Mouse (Mus musculus) liver, embryonic 13.5 days (tissue): ENCODE data around the gene Nup107. TPM values are rescaled to one million over a fixed set of nuclear protein-coding genes. Genes with fewer than 3 reads are reported as not detected.

ENCODE experiments used
- ATAC-seq: fragments of 200-750 bp; cut with Nextera tagmentation; 2 replicates; pipeline ENCODE4 v1.8.0; 2017; ENCODE audit warnings: low read depth, mild to moderate bottlenecking, moderate number of reproducible peaks, moderate library complexity
- DNase-seq: peaks from one replicate; pipeline ENCODE4 v3.0.0; 2022
- H3K27ac ChIP-seq: fragments of 300-500 bp; sonication (generic); 2 replicates; pipeline ENCODE4 v1.5.1; 2015; ENCODE audit warnings: moderate library complexity, mild to moderate bottlenecking, inconsistent platforms
- H3K27me3 ChIP-seq: fragments of 300-500 bp; sonication (generic); 2 replicates; pipeline ENCODE4 v1.6.1; 2015; ENCODE audit warnings: mild to moderate bottlenecking, inconsistent platforms
- H3K36me3 ChIP-seq: fragments of 300-500 bp; sonication (generic); 2 replicates; pipeline ENCODE4 v1.6.1; 2015; ENCODE audit warnings: mild to moderate bottlenecking, inconsistent platforms
- H3K4me1 ChIP-seq: fragments of 300-500 bp; sonication (generic); replicated peaks from 2 replicates; pipeline ENCODE4 v1.6.1; 2015; ENCODE audit warnings: inconsistent platforms
- H3K4me2 ChIP-seq: fragments of 300-500 bp; sonication (generic); 2 replicates; pipeline ENCODE4 v1.6.1; 2015; ENCODE audit warnings: inconsistent platforms, mild to moderate bottlenecking, moderate library complexity
- H3K4me3 ChIP-seq: fragments of 300-500 bp; sonication (generic); replicated peaks from 2 replicates; pipeline ENCODE4 v1.5.1; 2015; ENCODE audit warnings: mild to moderate bottlenecking, inconsistent platforms
- H3K9ac ChIP-seq: fragments of 300-500 bp; sonication (generic); 2 replicates; pipeline ENCODE4 v1.6.1; 2015; ENCODE audit warnings: mild to moderate bottlenecking, inconsistent platforms
- H3K9me3 ChIP-seq: fragments of 300-500 bp; sonication (generic); replicated peaks from 2 replicates; pipeline ENCODE4 v1.6.1; 2016; ENCODE audit warnings: inconsistent platforms
- WGBS: fragments of 180-500 bp; shearing (Covaris S2); methylation state at CpG from one replicate; pipeline ENCODE4 v1.1.7; 2015; ENCODE audit not compliant: insufficient replicate concordance; 5-methylcytosine and 5-hydroxymethylcytosine counted together
- polyA plus RNA-seq: library from polyadenylated mRNA; unstranded; fragments of >200 nt; fragmentation: Nextera tagmentation; extraction: Ambion mirVana; gene quantifications from 2 replicates; pipeline ENCODE4 v1.2.1, GENCODE M21; 2015

Gene Nup107
- polyA plus RNA-seq, 1 experiment from 2014 or later = 54.8 TPM

DNA sequence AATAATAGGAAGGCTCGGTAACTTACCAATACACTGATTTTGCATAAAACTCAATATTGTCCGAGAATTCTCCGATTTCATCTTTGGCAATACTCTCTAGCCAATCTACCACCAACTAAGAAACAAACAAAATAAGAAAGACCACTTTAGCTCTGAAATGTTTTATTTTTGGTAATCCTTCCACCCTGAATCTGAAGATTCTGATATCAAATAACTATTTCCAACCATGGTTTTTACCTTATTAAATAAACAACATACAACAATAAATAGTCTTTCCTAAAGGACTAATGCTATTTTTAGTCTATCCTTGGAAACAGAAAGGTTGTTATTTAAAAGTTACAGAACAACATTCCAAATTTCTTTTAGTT is 15.4 kb downstream of the Nup107 start:
- WGBS = 92% methylated on average over 3 of the region's 3 CpGs
- Histone ChIP-seq H3K27me3 (no peaks in the 10 kb centered on the region), H3K9ac (no peak overlapping the region), H3K27ac (no peak overlapping the region), H3K36me3 (peaks cover 90% of the 10 kb centered on the region), H3K4me1 (no peaks in the 10 kb centered on the region), H3K4me3 (no peak overlapping the region), H3K9me3 (no peaks in the 10 kb centered on the region), H3K4me2 (no peak overlapping the region)
- ATAC-seq (no peak), DNase-seq (no peak)

DNA sequence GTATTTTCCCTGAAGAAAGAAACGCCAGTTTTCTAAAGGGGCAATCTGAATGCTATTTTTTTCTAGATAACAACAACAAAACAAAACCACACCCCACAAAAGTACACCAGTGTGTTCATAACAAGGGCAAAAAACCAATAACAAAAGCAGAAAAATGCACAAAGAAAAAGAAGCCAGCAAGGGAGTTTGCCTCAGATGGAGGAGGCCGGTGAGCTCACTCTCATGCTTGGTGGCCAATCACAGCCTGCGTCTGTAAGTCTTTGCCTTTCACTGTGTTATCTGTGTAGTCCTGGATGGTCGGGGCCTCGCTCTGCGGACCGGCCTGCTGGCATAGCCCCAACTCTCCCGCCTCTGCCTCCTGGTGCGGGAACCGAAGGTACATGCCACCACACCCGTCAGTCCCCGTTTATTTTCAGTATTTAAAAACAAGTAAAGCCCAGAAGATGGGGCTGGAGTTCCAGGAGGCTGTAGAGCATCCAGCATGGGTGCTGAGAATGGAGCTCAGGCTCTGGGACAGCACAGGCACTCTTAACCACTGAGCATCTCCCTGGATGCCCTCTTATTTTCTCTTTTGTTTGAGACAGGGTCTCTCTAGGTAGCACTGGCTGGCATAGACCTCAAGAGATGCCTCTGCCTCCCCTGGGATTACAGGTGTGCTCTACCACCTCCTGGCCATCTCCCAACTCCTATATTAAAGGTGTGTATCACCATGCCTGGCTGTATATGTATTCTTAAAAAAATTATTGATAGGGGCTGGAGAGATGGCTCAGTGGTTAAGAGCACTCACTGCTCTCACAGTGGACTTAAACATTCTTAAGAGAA is 16.0 kb downstream of the Nup107 start:
- H3K27ac ChIP-seq = no peak overlapping the region
- H3K9ac ChIP-seq = no peak overlapping the region
- peaks cover 89% of the 10 kb centered on the region for H3K36me3 ChIP-seq
- ATAC-seq = no peak
- no peak overlapping the region for H3K4me3 ChIP-seq
- no peaks in the 10 kb centered on the region for H3K4me1 ChIP-seq
- H3K4me2 ChIP-seq = no peak overlapping the region
- DNase-seq = no peak
- WGBS = 70% methylated on average over 12 of the region's 12 CpGs
- H3K27me3 ChIP-seq = no peaks in the 10 kb centered on the region
- H3K9me3 ChIP-seq = no peaks in the 10 kb centered on the region

DNA sequence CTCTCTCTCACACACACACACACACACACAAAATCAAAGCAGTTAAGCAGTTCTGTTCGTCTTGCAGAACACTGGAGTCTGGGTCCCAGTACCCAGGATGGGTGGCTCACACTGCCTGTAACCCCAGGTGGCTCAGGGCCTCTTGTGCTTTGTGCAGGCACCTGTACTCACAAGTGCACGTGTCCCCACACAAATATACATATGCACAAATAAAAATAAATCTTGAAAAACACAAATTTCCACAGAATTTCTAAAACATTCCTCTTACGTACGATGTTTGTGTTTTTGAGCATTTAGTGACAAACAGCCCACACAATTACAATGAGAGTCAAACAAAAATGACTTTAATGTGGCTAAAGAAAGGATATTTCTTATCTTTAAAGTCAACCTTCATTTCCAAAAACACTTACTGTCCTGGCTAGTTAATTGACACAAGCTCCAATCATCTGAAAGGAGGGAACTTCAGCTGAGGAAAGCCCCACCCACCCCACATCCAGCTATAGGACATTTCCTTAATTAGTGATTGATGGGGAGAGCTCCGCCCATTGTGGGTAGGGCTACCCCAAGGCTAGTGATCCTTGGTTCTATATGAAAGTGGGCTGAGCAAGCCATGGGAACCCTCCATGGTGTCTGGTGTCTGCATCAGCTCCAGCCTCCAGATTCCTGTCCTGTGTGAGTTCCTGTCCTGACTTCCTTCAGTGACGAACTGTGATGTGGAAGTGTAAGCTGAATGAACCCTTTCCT is 16.9 kb downstream of the Nup107 start:
- DNase-seq = no peak
- no peak for ATAC-seq
- Histone ChIP-seq H3K4me1 (no peaks in the 10 kb centered on the region), H3K4me2 (no peak overlapping the region), H3K9me3 (no peaks in the 10 kb centered on the region), H3K27ac (no peak overlapping the region), H3K9ac (no peak overlapping the region), H3K27me3 (no peaks in the 10 kb centered on the region), H3K4me3 (no peak overlapping the region), H3K36me3 (peaks cover 89% of the 10 kb centered on the region)
- 80% methylated on average over 6 of the region's 6 CpGs for WGBS

DNA sequence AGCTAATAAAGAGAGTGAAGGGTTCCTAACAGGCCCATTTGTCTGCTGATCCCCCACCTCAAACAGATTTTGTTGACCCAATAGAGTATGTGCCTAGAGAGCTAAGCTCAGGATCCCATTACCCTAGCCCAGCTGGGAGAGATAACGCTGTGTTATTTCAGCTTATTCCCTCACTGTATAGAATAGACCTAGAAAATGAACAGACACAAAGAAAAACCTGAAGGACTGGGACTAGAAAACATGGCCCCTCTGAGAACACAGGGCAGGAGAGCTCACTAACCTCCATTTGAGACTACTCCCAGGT is 17.7 kb downstream of the Nup107 start:
- Histone ChIP-seq H3K36me3 (peaks cover 91% of the 10 kb centered on the region), H3K9ac (no peak overlapping the region), H3K4me2 (no peak overlapping the region), H3K4me3 (no peak overlapping the region), H3K27ac (no peak overlapping the region), H3K9me3 (no peaks in the 10 kb centered on the region), H3K27me3 (no peaks in the 10 kb centered on the region), H3K4me1 (no peaks in the 10 kb centered on the region)
- DNase-seq (no peak), ATAC-seq (no peak)
- WGBS = 89% methylated on average over 1 of the region's 1 CpGs

DNA sequence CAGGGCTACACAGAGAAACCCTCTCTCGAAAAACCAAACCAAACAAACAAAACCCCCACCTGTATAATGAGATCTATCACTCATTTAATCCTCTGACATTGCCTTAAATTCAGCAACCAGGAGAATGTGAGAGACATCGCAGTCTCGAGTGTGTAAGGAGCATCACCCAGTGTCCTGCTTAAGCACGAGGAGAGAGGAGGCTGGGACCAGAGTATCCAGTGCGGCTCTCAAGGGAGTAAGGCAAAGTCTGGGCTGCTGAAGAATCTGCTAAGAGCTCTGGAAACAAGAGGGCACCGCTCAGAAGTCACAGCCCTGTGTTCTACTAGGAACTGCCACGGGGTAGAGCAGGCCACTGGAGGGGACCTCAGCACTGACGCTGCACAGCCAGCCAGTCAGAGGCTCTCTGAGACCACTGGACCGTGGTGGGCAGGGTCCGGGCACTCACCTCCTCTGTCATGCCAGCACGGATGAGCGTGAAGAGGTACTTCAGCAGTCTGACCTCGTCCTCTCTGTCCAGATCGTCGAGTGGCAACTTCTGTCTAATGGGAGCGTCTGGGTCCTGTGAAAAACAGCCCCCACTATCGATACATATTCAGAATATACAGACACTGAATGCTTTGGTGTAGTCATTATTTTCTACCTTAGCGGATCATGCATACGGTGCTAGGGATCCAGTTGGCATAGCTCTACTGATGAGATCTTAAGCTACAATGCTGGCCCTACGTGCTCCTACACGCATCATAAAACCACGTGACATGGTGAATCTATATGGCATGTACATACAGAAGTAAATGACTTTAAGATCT is 18.3 kb downstream of the Nup107 start:
- Histone ChIP-seq H3K4me2 (no peak overlapping the region), H3K36me3 (peaks cover 95% of the 10 kb centered on the region), H3K4me3 (no peak overlapping the region), H3K27ac (no peak overlapping the region), H3K4me1 (no peaks in the 10 kb centered on the region), H3K9ac (no peak overlapping the region), H3K27me3 (no peaks in the 10 kb centered on the region), H3K9me3 (no peaks in the 10 kb centered on the region)
- 92% methylated on average over 22 of the region's 22 CpGs for WGBS
- ATAC-seq (no peak), DNase-seq (no peak)

DNA sequence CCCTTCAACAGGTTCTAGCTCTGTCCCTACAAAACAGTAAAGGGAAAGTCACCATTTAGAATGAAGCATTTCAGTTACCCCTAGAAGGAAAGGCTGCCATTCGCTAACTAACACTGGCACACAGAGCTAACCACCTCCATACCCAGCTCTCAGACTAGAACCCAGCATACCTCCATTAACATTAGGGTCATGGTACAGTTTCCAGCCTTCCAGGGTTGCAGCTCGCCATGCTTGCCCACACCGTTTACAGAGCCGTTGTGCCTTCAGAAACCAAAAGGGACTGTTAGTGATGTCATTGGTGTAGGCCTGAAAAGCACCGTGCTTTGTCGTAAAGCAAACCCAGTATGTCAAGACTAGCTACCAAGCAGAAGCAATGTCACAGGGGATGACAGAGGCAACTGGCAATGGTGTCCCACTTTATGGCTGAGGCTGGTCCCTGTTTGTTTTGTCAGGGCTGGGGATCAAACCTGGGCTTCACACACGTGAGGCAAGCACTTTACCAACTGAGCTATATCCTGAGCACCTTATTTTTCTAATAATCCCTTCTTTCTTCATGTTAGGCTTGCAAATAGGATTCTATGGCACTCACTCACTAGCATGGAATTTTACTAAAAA is 19.3 kb downstream of the Nup107 start:
- no peak overlapping the region for H3K27ac ChIP-seq
- H3K4me2 ChIP-seq = no peak overlapping the region
- DNase-seq (no peak), ATAC-seq (no peak)
- 87% methylated on average over 7 of the region's 7 CpGs for WGBS
- H3K9ac ChIP-seq = no peak overlapping the region
- no peaks in the 10 kb centered on the region for H3K27me3 ChIP-seq
- peaks cover 90% of the 10 kb centered on the region for H3K36me3 ChIP-seq
- no peaks in the 10 kb centered on the region for H3K4me1 ChIP-seq
- H3K9me3 ChIP-seq = no peaks in the 10 kb centered on the region
- H3K4me3 ChIP-seq = no peak overlapping the region

DNA sequence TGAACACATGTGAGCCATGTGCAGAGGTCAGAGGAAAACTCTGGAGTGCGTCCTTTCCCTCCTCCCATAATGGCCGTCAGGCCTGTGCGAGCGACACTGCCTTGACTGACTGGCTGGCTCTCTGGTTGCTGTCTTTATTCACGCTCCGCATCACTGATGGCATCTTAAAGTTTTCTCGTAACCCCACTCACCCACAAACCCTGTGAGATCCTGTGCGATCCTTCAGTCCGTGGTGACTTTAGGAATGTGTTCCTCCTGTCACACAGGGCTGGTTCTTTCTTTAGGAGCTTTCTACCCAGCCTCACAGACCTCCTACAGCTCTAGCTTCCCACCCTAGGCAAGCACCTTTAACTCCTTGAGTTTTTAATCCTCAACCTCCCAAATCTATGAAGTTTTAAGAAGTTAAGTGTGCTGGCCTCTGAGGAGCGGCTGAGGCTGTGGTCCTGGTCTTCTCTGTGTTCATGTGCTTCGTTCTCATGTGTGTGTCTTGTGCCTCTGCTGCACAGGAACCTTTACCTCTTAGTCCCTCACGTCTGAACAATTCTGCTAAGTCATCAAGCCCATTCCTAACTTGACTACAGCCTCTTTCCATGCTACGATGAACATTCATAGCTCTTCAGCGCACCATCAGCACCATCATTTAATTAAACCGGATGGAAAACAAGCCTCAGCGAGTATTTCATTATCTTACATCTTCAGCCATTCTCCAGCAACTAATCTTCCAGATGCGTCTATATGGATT is 20.0 kb downstream of the Nup107 start:
- no peak overlapping the region for H3K27ac ChIP-seq
- H3K4me3 ChIP-seq = no peak overlapping the region
- no peak overlapping the region for H3K4me2 ChIP-seq
- H3K27me3 ChIP-seq = no peaks in the 10 kb centered on the region
- ATAC-seq (no peak), DNase-seq (no peak)
- H3K4me1 ChIP-seq = no peaks in the 10 kb centered on the region
- H3K9ac ChIP-seq = no peak overlapping the region
- peaks cover 90% of the 10 kb centered on the region for H3K36me3 ChIP-seq
- WGBS = 90% methylated on average over 17 of the region's 17 CpGs
- no peaks in the 10 kb centered on the region for H3K9me3 ChIP-seq

DNA sequence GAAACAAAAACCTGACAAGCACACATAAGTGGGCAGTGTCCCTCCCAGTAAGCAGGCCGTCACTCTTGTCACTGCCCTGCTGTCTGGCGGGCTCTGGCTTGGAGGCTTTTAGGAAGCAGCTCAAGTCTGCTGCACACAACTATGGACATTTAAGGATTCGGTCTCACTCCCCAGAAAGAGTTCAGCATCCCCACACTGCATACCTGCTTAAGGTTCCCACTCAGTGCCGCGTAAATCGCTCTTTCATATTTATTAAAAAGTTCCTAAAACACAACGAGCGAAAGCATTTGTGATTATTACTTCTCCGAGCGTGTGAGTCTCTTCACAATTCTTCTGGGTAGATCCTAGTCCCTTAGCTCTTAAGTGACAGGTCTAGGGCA is 21.4 kb downstream of the Nup107 start:
- ATAC-seq (no peak), DNase-seq (no peak)
- no peak overlapping the region for H3K4me2 ChIP-seq
- peaks cover 92% of the 10 kb centered on the region for H3K36me3 ChIP-seq
- WGBS = 90% methylated on average over 10 of the region's 10 CpGs
- no peaks in the 10 kb centered on the region for H3K4me1 ChIP-seq
- H3K27ac ChIP-seq = no peak overlapping the region
- no peaks in the 10 kb centered on the region for H3K9me3 ChIP-seq
- H3K27me3 ChIP-seq = no peaks in the 10 kb centered on the region
- H3K9ac ChIP-seq = no peak overlapping the region
- H3K4me3 ChIP-seq = no peak overlapping the region

DNA sequence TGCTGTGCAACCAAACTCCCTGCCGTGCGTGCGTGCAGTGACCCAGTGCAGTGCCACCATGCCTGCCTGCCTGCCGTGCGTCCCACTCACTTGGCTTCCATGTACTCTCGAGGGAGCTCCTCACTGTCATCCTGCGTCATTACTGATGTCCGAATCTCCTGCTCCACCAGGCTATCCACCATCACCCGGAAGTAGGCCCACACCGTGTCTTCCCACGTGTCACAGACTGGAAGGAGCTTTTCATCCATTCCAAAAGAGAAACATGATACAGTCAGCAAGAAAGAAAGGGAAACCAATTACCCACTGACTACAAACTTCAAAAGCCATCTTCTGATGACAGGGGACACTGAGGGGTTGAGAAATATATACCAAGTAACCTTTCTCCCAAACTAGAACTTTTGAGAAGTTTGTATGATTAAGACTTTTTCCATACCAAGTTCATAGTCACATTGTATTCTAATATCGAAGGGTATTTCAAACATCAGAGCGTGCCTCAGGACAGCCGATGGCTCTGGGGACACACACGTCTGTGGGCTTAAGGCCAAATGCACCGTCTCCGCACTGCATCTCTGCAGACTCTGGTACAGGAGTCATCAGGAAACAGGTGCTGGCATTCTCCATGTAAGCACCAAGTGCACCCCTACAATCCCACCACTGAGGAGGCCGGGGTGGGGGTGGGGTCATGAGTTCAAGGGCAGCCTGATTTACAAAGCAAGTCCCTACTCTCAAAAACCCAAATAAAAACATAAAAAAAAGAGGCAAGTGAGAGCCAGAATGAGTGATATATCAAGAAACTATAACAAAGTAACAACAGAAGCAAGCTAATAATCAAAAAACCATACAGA is 22.0 kb downstream of the Nup107 start:
- H3K9me3 ChIP-seq = no peaks in the 10 kb centered on the region
- 89% methylated on average over 18 of the region's 18 CpGs for WGBS
- H3K4me1 ChIP-seq = no peaks in the 10 kb centered on the region
- H3K4me3 ChIP-seq = no peak overlapping the region
- ATAC-seq (no peak), DNase-seq (no peak)
- no peak overlapping the region for H3K4me2 ChIP-seq
- no peak overlapping the region for H3K9ac ChIP-seq
- H3K27me3 ChIP-seq = no peaks in the 10 kb centered on the region
- H3K27ac ChIP-seq = no peak overlapping the region
- H3K36me3 ChIP-seq = peaks cover 92% of the 10 kb centered on the region

DNA sequence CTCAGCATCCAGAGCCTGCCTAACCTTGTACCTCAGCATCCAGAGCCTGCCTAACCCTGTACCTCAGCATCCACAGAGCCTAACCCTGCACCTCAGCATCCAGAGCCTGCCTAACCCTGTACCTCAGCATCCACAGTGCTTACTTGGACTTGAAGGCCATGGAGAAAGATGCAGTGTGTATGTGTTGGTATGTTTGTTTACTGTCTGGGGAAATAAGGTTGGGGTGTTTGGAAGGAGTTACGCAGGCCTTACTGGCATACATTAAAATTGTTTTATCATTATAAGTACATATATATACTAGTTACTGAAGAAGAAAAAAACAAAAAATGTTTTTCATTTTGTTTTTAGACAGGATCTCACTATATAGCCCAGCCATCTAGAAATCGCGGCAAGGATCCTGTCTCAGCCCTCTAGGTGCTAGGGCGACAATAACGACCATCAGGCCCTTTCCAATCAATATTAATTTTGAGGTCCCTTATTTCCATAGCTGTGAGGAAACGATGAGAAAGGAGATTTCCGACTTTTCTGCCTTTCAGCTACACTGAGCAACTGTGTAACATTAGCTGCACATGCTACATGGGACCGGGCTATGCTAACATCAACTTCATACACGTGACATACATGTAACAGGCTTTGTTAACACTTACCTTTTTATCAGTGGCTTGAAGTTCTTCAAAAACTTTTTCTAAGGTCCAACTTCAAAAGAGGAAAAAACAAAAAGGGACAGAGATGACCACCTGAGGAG is 22.8 kb downstream of the Nup107 start:
- Histone ChIP-seq H3K4me1 (no peaks in the 10 kb centered on the region), H3K4me3 (no peak overlapping the region), H3K27ac (no peak overlapping the region), H3K4me2 (no peak overlapping the region), H3K36me3 (peaks cover 92% of the 10 kb centered on the region), H3K9ac (no peak overlapping the region), H3K27me3 (no peaks in the 10 kb centered on the region), H3K9me3 (no peaks in the 10 kb centered on the region)
- WGBS = 89% methylated on average over 9 of the region's 9 CpGs
- ATAC-seq (no peak), DNase-seq (no peak)
